Mouse (Mus musculus): Measurements from ENCODE around the gene Ccl25. TPM values are rescaled to one million over a fixed set of nuclear protein-coding genes. Genes with fewer than 3 reads are reported as not detected.
A peak's percentile ranks its signal among the peaks of the same experiment; 100 is the strongest.

Gene Ccl25
- polyA plus RNA-seq, 1 experiment from 2014 or later = 12.2 TPM

GRCm38 (mm10) chr8:4313254-4314124 lies 11.5 kb upstream of the Ccl25 start:
- no peaks in the 10 kb centered on the region for H3K4me1 ChIP-seq (ENCODE audit: control insufficient read depth, insufficient read depth, low read length)
- DNase-seq (ENCODE audit: low spot score) (no peak), ATAC-seq (no peak)
- H3K36me3 ChIP-seq (ENCODE audit: control insufficient read depth, insufficient read depth, low read length) = peaks cover 30% of the 10 kb centered on the region
- H3K4me2 ChIP-seq (ENCODE audit: low read length) = no peak overlapping the region
- WGBS = 86% methylated on average over 3 of the region's 3 CpGs
- H3K9ac ChIP-seq (ENCODE audit: low read length) = no peak overlapping the region
- no peak overlapping the region for H3K27ac ChIP-seq (ENCODE audit: low read depth, low read length)
- H3K27me3 ChIP-seq (replicated peaks; ENCODE audit: control insufficient read depth, insufficient read depth, low read length) = no peaks in the 10 kb centered on the region
- no peak overlapping the region for H3K4me3 ChIP-seq (ENCODE audit: low read depth, low read length)
- H3K9me3 ChIP-seq (replicated peaks; ENCODE audit: control insufficient read depth, low read length) = no peaks in the 10 kb centered on the region

- Histone ChIP-seq H3K27ac (ENCODE audit: low read depth, low read length) (no peak overlapping the region), H3K4me2 (ENCODE audit: low read length) (no peak overlapping the region), H3K27me3 (replicated peaks; ENCODE audit: control insufficient read depth, insufficient read depth, low read length) (no peaks in the 10 kb centered on the region), H3K9ac (ENCODE audit: low read length) (no peak overlapping the region), H3K9me3 (replicated peaks; ENCODE audit: control insufficient read depth, low read length) (no peaks in the 10 kb centered on the region), H3K4me3 (ENCODE audit: low read depth, low read length) (no peak overlapping the region), H3K4me1 (ENCODE audit: control insufficient read depth, insufficient read depth, low read length) (no peaks in the 10 kb centered on the region), H3K36me3 (ENCODE audit: control insufficient read depth, insufficient read depth, low read length) (peaks cover 27% of the 10 kb centered on the region)
- 95% methylated on average over 3 of the region's 3 CpGs for WGBS
- ATAC-seq (no peak), DNase-seq (ENCODE audit: low spot score) (no peak)
Measured at GRCm38 (mm10) chr8:4314852-4315251, 10.2 kb upstream of the Ccl25 start.

GRCm38 (mm10) chr8:4318124-4318523 lies 6.9 kb upstream of the Ccl25 start:
- Histone ChIP-seq H3K4me3 (ENCODE audit: low read depth, low read length) (no peak overlapping the region), H3K27me3 (replicated peaks; ENCODE audit: control insufficient read depth, insufficient read depth, low read length) (no peaks in the 10 kb centered on the region), H3K27ac (ENCODE audit: low read depth, low read length) (no peak overlapping the region), H3K9ac (ENCODE audit: low read length) (no peak overlapping the region), H3K4me2 (ENCODE audit: low read length) (no peak overlapping the region), H3K9me3 (replicated peaks; ENCODE audit: control insufficient read depth, low read length) (no peaks in the 10 kb centered on the region), H3K36me3 (ENCODE audit: control insufficient read depth, insufficient read depth, low read length) (peaks cover 32% of the 10 kb centered on the region), H3K4me1 (ENCODE audit: control insufficient read depth, insufficient read depth, low read length) (peaks cover 1% of the 10 kb centered on the region)
- ATAC-seq = no peak
- 90% methylated on average over 5 of the region's 5 CpGs for WGBS
- no peak for DNase-seq (ENCODE audit: low spot score)

GRCm38 (mm10) chr8:4318796-4319572 lies 6.0 kb upstream of the Ccl25 start:
- ATAC-seq (no peak), DNase-seq (ENCODE audit: low spot score) (no peak)
- Histone ChIP-seq H3K9ac (ENCODE audit: low read length) (no peak overlapping the region), H3K4me2 (ENCODE audit: low read length) (no peak overlapping the region), H3K27ac (ENCODE audit: low read depth, low read length) (no peak overlapping the region), H3K36me3 (ENCODE audit: control insufficient read depth, insufficient read depth, low read length) (peaks cover 32% of the 10 kb centered on the region), H3K27me3 (replicated peaks; ENCODE audit: control insufficient read depth, insufficient read depth, low read length) (no peaks in the 10 kb centered on the region), H3K9me3 (replicated peaks; ENCODE audit: control insufficient read depth, low read length) (no peaks in the 10 kb centered on the region), H3K4me1 (ENCODE audit: control insufficient read depth, insufficient read depth, low read length) (peaks cover 10% of the 10 kb centered on the region), H3K4me3 (ENCODE audit: low read depth, low read length) (no peak overlapping the region)
- WGBS = 91% methylated on average over 2 of the region's 2 CpGs

- WGBS = 99% methylated on average over 11 of the region's 11 CpGs
Measured at GRCm38 (mm10) chr8:4319573-4319872, 5.5 kb upstream of the Ccl25 start.

GRCm38 (mm10) chr8:4320404-4320803 lies 4.6 kb upstream of the Ccl25 start:
- Histone ChIP-seq H3K36me3 (ENCODE audit: control insufficient read depth, insufficient read depth, low read length) (peaks cover 32% of the 10 kb centered on the region), H3K9me3 (replicated peaks; ENCODE audit: control insufficient read depth, low read length) (no peaks in the 10 kb centered on the region), H3K9ac (ENCODE audit: low read length) (no peak overlapping the region), H3K4me2 (ENCODE audit: low read length) (no peak overlapping the region), H3K27me3 (replicated peaks; ENCODE audit: control insufficient read depth, insufficient read depth, low read length) (no peaks in the 10 kb centered on the region), H3K4me1 (ENCODE audit: control insufficient read depth, insufficient read depth, low read length) (peaks cover 10% of the 10 kb centered on the region), H3K27ac (ENCODE audit: low read depth, low read length) (no peak overlapping the region), H3K4me3 (ENCODE audit: low read depth, low read length) (no peak overlapping the region)
- 94% methylated on average over 1 of the region's 1 CpGs for WGBS
- no peak for DNase-seq (ENCODE audit: low spot score)
- ATAC-seq = no peak

More at GRCm38 (mm10) chr8:4319573-4319872, 5.5 kb upstream of the Ccl25 start:
- ATAC-seq = no peak
- Histone ChIP-seq H3K27me3 (replicated peaks; ENCODE audit: control insufficient read depth, insufficient read depth, low read length) (no peaks in the 10 kb centered on the region), H3K4me3 (ENCODE audit: low read depth, low read length) (no peak overlapping the region), H3K27ac (ENCODE audit: low read depth, low read length) (no peak overlapping the region), H3K9ac (ENCODE audit: low read length) (no peak overlapping the region), H3K9me3 (replicated peaks; ENCODE audit: control insufficient read depth, low read length) (no peaks in the 10 kb centered on the region), H3K36me3 (ENCODE audit: control insufficient read depth, insufficient read depth, low read length) (peaks cover 32% of the 10 kb centered on the region), H3K4me1 (ENCODE audit: control insufficient read depth, insufficient read depth, low read length) (peaks cover 10% of the 10 kb centered on the region), H3K4me2 (ENCODE audit: low read length) (no peak overlapping the region)
- no peak for DNase-seq (ENCODE audit: low spot score)

- 82% methylated on average over 2 of the region's 2 CpGs for WGBS
- Histone ChIP-seq H3K9ac (ENCODE audit: low read length) (no peak overlapping the region), H3K9me3 (replicated peaks; ENCODE audit: control insufficient read depth, low read length) (no peaks in the 10 kb centered on the region), H3K36me3 (ENCODE audit: control insufficient read depth, insufficient read depth, low read length) (peaks cover 32% of the 10 kb centered on the region), H3K4me3 (ENCODE audit: low read depth, low read length) (no peak overlapping the region), H3K4me2 (ENCODE audit: low read length) (no peak overlapping the region), H3K4me1 (ENCODE audit: control insufficient read depth, insufficient read depth, low read length) (peaks cover 15% of the 10 kb centered on the region), H3K27ac (ENCODE audit: low read depth, low read length) (no peak overlapping the region), H3K27me3 (replicated peaks; ENCODE audit: control insufficient read depth, insufficient read depth, low read length) (no peaks in the 10 kb centered on the region)
- no peak for ATAC-seq
- no peak for DNase-seq (ENCODE audit: low spot score)
Measured at GRCm38 (mm10) chr8:4321031-4321430, 4.0 kb upstream of the Ccl25 start.

- peaks cover 32% of the 10 kb centered on the region for H3K36me3 ChIP-seq (ENCODE audit: control insufficient read depth, insufficient read depth, low read length)
- H3K4me3 ChIP-seq (ENCODE audit: low read depth, low read length) = no peak overlapping the region
- no peak for ATAC-seq
- no peak overlapping the region for H3K27ac ChIP-seq (ENCODE audit: low read depth, low read length)
- no peak overlapping the region for H3K4me2 ChIP-seq (ENCODE audit: low read length)
- peak; percentile 91 for DNase-seq (ENCODE audit: low spot score)
- H3K9ac ChIP-seq (ENCODE audit: low read length) = no peak overlapping the region
- H3K4me1 ChIP-seq (ENCODE audit: control insufficient read depth, insufficient read depth, low read length) = peaks cover 15% of the 10 kb centered on the region
- WGBS = 29% methylated on average over 2 of the region's 2 CpGs
- H3K9me3 ChIP-seq (replicated peaks; ENCODE audit: control insufficient read depth, low read length) = no peaks in the 10 kb centered on the region
- no peaks in the 10 kb centered on the region for H3K27me3 ChIP-seq (replicated peaks; ENCODE audit: control insufficient read depth, insufficient read depth, low read length)
Measured at GRCm38 (mm10) chr8:4322470-4322869, 2.5 kb upstream of the Ccl25 start.

- Histone ChIP-seq H3K9ac (ENCODE audit: low read length) (peak overlapping the region; percentile 96), H3K9me3 (replicated peaks; ENCODE audit: control insufficient read depth, low read length) (no peaks in the 10 kb centered on the region), H3K4me2 (ENCODE audit: low read length) (peak overlapping the region; percentile 73), H3K27me3 (replicated peaks; ENCODE audit: control insufficient read depth, insufficient read depth, low read length) (no peaks in the 10 kb centered on the region), H3K36me3 (ENCODE audit: control insufficient read depth, insufficient read depth, low read length) (peaks cover 44% of the 10 kb centered on the region), H3K4me3 (ENCODE audit: low read depth, low read length) (peak overlapping the region; percentile 81), H3K27ac (ENCODE audit: low read depth, low read length) (no peak overlapping the region), H3K4me1 (ENCODE audit: control insufficient read depth, insufficient read depth, low read length) (peaks cover 15% of the 10 kb centered on the region)
- DNase-seq (ENCODE audit: low spot score) (no peak), ATAC-seq (no peak)
- WGBS = 2% methylated on average over 6 of the region's 6 CpGs
Measured at GRCm38 (mm10) chr8:4323917-4324316, 1.1 kb upstream of the Ccl25 start.

Measured in forebrain, embryonic 14.5 days (tissue).